Mouse (Mus musculus): ENCODE data around the gene Fen1. TPM values are rescaled to one million over a fixed set of nuclear protein-coding genes. Genes with fewer than 3 reads are reported as not detected.

The Fen1 gene
- polyA plus RNA-seq, 1 experiment from 2014 or later = 83.6 TPM

DNA sequence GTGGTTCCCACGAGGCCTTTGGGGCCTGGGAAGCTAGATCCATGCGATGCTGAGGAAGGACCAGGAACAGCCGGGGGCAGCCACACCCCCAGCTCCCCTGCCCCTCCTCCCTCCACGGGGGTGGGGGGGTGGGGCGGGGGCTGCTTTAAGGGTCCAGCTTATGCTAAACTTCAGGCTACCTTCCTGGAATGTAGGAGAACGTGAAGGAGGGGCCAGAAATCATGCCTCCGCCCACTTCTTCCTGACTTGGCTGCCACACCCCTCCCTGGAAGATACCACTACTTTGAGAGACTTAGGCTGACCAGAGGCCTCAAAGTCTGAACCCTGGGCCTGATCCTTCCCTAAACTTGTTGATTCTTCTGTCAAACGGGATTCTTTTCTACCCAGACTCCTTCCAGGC, 18.7 kb upstream of the Fen1 start:
- no peak; the same call in 1 of the 2 replicates for ATAC-seq (ENCODE audit: insufficient read depth, low FRiP score)
- WGBS = 25% methylated on average over 8 of the region's 8 CpGs
- H3K4me1 ChIP-seq (ENCODE audit: control insufficient read depth, insufficient read depth, low read length) = peaks cover 29% of the 10 kb centered on the region
- H3K4me3 ChIP-seq (replicated peaks; ENCODE audit: low read length) = no peak overlapping the region
- no peak overlapping the region for H3K4me2 ChIP-seq (ENCODE audit: low read depth, low read length)
- peak overlapping the region; percentile 27; the same call in 1 of the 2 replicates for H3K27ac ChIP-seq (ENCODE audit: low read length)
- peak overlapping the region; percentile 35; the same call in 1 of the 2 replicates for H3K9ac ChIP-seq (ENCODE audit: low read length)
- no peaks in the 10 kb centered on the region for H3K27me3 ChIP-seq (ENCODE audit: control insufficient read depth, insufficient read depth, low read length)
- no peaks in the 10 kb centered on the region for H3K36me3 ChIP-seq (ENCODE audit: control insufficient read depth, insufficient read depth, low read length)
- no peaks in the 10 kb centered on the region for H3K9me3 ChIP-seq (replicated peaks; ENCODE audit: control insufficient read depth, low read length)

DNA sequence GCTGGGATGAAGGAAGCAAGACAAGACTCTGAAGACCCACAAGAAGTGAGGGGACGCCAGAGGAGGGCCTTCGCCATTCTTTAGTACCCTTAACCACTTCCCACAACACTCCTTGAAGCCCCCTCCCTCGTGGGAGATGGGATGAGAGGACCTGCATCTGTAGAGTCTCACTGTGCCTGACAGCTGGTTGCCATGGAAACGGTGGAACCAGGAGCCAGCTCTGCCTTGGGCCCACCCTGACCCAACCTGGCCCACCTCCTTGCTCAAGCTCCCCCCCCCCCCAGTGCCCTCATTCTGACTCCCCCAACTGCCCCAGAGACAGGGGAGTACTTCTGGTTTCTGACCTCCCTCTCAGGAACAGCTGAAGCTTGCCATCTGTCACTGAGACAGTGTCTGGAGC, 17.6 kb upstream of the Fen1 start:
- Histone ChIP-seq H3K27me3 (ENCODE audit: control insufficient read depth, insufficient read depth, low read length) (no peaks in the 10 kb centered on the region), H3K9me3 (replicated peaks; ENCODE audit: control insufficient read depth, low read length) (no peaks in the 10 kb centered on the region), H3K27ac (ENCODE audit: low read length) (no peak overlapping the region), H3K4me1 (ENCODE audit: control insufficient read depth, insufficient read depth, low read length) (peaks cover 29% of the 10 kb centered on the region), H3K9ac (ENCODE audit: low read length) (no peak overlapping the region), H3K36me3 (ENCODE audit: control insufficient read depth, insufficient read depth, low read length) (no peaks in the 10 kb centered on the region), H3K4me2 (ENCODE audit: low read depth, low read length) (no peak overlapping the region), H3K4me3 (replicated peaks; ENCODE audit: low read length) (no peak overlapping the region)
- 39% methylated on average over 4 of the region's 4 CpGs for WGBS
- no peak for ATAC-seq (ENCODE audit: insufficient read depth, low FRiP score)

DNA sequence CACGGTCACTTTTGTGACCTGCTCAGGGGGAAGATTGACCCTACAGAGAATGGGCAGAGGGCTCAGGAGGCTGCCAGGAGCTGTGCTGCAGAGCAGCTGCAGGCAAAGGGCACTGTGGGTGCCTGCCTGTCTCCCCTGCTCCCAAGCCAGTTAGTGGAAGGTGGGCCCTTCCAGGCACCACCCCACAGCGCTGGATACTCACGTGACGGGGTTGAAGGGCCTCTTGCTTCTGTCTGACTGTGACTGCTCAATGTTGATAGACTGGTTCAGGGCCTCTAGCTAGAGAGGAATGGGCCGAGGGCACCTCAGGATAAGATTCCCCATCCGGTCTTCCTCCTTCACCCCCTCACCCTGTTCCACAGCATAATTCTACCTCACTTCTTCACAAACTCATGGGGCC, 15.6 kb upstream of the Fen1 start:
- H3K4me1 ChIP-seq (ENCODE audit: control insufficient read depth, insufficient read depth, low read length) = peaks cover 19% of the 10 kb centered on the region
- H3K9ac ChIP-seq (ENCODE audit: low read length) = no peak overlapping the region
- H3K27me3 ChIP-seq (ENCODE audit: control insufficient read depth, insufficient read depth, low read length) = no peaks in the 10 kb centered on the region
- H3K9me3 ChIP-seq (replicated peaks; ENCODE audit: control insufficient read depth, low read length) = no peaks in the 10 kb centered on the region
- no peaks in the 10 kb centered on the region for H3K36me3 ChIP-seq (ENCODE audit: control insufficient read depth, insufficient read depth, low read length)
- ATAC-seq (ENCODE audit: insufficient read depth, low FRiP score) = 0 out of 2 replicates have a peak, but pooled peaks have one; percentile 18
- H3K4me3 ChIP-seq (replicated peaks; ENCODE audit: low read length) = no peak overlapping the region
- H3K27ac ChIP-seq (ENCODE audit: low read length) = no peak overlapping the region
- WGBS = 49% methylated on average over 6 of the region's 6 CpGs
- no peak overlapping the region for H3K4me2 ChIP-seq (ENCODE audit: low read depth, low read length)

DNA sequence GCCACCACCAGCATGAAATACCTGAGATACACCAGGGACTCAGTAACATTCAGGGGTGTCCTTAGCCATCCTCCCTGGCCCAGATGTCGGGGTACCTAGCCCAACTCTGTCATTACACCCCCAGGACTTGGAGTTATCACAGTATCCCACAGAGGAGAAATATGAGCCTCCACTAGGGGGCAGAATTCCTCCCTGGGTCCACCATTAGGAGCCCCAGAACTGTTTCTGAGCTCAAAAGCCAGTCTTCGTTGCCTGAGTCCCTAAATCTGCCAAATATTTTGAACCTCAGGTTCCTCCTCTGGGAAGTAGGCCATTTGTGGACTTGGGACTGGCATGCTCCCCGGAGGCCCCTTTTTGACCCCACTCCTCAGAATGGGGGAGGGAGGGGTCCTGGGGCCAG, 15.1 kb upstream of the Fen1 start:
- ATAC-seq (ENCODE audit: insufficient read depth, low FRiP score) = no peak
- H3K9ac ChIP-seq (ENCODE audit: low read length) = no peak overlapping the region
- H3K4me1 ChIP-seq (ENCODE audit: control insufficient read depth, insufficient read depth, low read length) = peaks cover 15% of the 10 kb centered on the region
- no peaks in the 10 kb centered on the region for H3K27me3 ChIP-seq (ENCODE audit: control insufficient read depth, insufficient read depth, low read length)
- H3K4me3 ChIP-seq (replicated peaks; ENCODE audit: low read length) = no peak overlapping the region
- no peak overlapping the region for H3K4me2 ChIP-seq (ENCODE audit: low read depth, low read length)
- 47% methylated on average over 3 of the region's 3 CpGs for WGBS
- H3K36me3 ChIP-seq (ENCODE audit: control insufficient read depth, insufficient read depth, low read length) = no peaks in the 10 kb centered on the region
- H3K27ac ChIP-seq (ENCODE audit: low read length) = no peak overlapping the region
- H3K9me3 ChIP-seq (replicated peaks; ENCODE audit: control insufficient read depth, low read length) = no peaks in the 10 kb centered on the region

DNA sequence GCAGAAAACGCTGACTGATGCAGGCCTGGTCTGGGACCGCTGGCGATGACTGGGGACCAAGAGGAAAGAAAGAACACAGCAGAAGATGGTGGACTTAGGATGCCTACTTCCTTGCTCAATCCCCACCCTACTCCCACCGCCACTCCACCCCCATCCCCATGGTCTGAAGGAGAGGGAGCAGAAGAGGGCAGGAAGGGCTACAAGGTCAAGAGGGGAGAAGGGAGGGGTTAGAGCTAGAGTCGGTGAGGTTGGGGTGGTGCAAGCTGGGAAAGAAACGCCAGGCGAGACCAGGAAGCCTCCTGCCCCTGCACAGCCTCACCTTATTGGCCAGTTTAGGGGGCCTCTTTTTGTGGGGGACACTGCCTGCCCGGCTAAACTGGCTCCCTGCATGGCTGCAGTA, 12.1 kb upstream of the Fen1 start:
- ATAC-seq (ENCODE audit: insufficient read depth, low FRiP score) = no peak
- 72% methylated on average over 8 of the region's 8 CpGs for WGBS
- Histone ChIP-seq H3K9ac (ENCODE audit: low read length) (no peak overlapping the region), H3K27me3 (ENCODE audit: control insufficient read depth, insufficient read depth, low read length) (no peaks in the 10 kb centered on the region), H3K4me3 (replicated peaks; ENCODE audit: low read length) (no peak overlapping the region), H3K36me3 (ENCODE audit: control insufficient read depth, insufficient read depth, low read length) (no peaks in the 10 kb centered on the region), H3K4me1 (ENCODE audit: control insufficient read depth, insufficient read depth, low read length) (no peaks in the 10 kb centered on the region), H3K9me3 (replicated peaks; ENCODE audit: control insufficient read depth, low read length) (no peaks in the 10 kb centered on the region), H3K27ac (ENCODE audit: low read length) (no peak overlapping the region), H3K4me2 (ENCODE audit: low read depth, low read length) (no peak overlapping the region)

DNA sequence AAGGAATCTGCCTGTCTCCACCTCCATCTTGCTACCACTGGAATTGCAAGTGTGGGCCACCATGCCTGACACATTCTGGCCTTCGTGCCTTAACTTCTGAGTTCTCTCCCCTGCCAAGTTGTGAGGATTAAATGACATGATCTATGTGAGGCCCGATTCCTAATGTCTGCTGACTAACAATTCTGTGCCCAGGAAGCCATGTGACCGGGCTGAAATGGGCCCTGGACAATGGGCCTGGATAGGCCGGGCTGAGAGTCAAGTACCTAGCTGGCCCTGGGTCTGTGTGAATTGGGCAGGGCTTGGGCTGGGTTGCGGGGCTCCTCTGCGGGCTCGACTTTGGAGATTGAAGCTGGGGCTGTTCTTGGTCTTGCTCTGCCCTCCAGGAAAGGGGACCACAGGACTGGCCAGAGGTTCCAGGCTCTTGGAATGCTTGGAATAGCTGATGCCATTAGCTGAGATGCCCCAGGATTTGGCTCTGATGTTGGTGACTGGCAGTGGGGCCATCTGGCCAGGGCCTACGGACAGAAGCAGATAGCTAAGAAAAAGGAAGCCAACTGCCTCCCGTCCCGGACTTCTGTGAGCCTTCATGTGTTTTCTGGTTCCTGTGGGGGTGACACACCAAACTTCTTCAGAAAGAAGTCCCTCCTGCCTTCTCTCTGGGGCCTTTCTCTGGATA, 10.0 kb upstream of the Fen1 start:
- peaks cover 8% of the 10 kb centered on the region; the same call in 1 of the 2 replicates for H3K36me3 ChIP-seq (ENCODE audit: control insufficient read depth, insufficient read depth, low read length)

DNA sequence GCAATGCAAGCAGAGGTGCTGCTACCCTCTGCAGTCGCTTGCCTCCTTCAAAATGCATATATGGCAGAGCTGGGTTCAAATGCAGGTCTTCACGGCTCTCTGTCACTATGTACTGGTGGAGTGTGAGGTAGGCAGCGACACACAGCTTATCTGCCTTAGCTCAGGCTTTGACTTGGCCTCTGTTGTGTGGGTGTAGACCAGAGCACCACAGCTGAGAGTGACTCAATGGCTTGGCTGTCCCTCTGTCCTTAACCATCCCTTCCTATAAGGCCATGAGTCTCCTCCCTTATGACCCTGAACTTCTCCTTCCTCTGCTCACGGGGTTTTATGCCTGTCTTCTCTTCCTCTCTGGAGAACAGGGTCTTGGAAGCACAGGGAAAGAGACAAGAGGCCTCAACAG, 6.9 kb upstream of the Fen1 start:
- peaks cover 15% of the 10 kb centered on the region for H3K36me3 ChIP-seq (ENCODE audit: control insufficient read depth, insufficient read depth, low read length)
- no peaks in the 10 kb centered on the region for H3K4me1 ChIP-seq (ENCODE audit: control insufficient read depth, insufficient read depth, low read length)
- H3K27ac ChIP-seq (ENCODE audit: low read length) = no peak overlapping the region
- no peak for ATAC-seq (ENCODE audit: insufficient read depth, low FRiP score)
- H3K9me3 ChIP-seq (replicated peaks; ENCODE audit: control insufficient read depth, low read length) = no peaks in the 10 kb centered on the region
- no peaks in the 10 kb centered on the region for H3K27me3 ChIP-seq (ENCODE audit: control insufficient read depth, insufficient read depth, low read length)
- H3K9ac ChIP-seq (ENCODE audit: low read length) = no peak overlapping the region
- no peak overlapping the region for H3K4me2 ChIP-seq (ENCODE audit: low read depth, low read length)
- H3K4me3 ChIP-seq (replicated peaks; ENCODE audit: low read length) = no peak overlapping the region
- 83% methylated on average over 4 of the region's 4 CpGs for WGBS

More for the DNA sequence above, 10.0 kb upstream of the Fen1 start:
- Histone ChIP-seq H3K9ac (ENCODE audit: low read length) (no peak overlapping the region), H3K27ac (ENCODE audit: low read length) (no peak overlapping the region), H3K27me3 (ENCODE audit: control insufficient read depth, insufficient read depth, low read length) (no peaks in the 10 kb centered on the region), H3K4me2 (ENCODE audit: low read depth, low read length) (no peak overlapping the region), H3K4me3 (replicated peaks; ENCODE audit: low read length) (no peak overlapping the region), H3K4me1 (ENCODE audit: control insufficient read depth, insufficient read depth, low read length) (no peaks in the 10 kb centered on the region), H3K9me3 (replicated peaks; ENCODE audit: control insufficient read depth, low read length) (no peaks in the 10 kb centered on the region)
- WGBS = 88% methylated on average over 10 of the region's 10 CpGs
- no peak for ATAC-seq (ENCODE audit: insufficient read depth, low FRiP score)

DNA sequence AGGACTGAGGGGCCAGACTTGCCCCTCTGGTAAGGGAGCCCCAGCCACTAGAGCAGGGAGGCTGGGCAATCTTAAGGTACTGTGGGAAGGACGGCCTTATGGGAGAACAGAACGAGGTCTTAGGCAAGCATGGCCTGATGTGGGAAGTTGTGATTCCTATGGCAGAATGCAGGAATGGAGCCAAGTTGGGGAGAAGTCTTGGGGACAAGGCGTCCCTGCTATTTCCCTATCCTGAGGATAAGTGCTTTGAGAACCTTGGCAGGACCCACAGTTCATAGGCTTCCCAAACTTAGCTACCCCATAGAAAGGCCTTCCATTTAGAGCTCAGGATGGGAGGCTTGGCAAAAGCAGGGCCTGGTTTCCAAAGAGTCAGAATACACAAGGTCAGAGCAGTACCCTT, 4.9 kb upstream of the Fen1 start:
- Histone ChIP-seq H3K36me3 (ENCODE audit: control insufficient read depth, insufficient read depth, low read length) (peaks cover 15% of the 10 kb centered on the region), H3K4me2 (ENCODE audit: low read depth, low read length) (no peak overlapping the region), H3K4me1 (ENCODE audit: control insufficient read depth, insufficient read depth, low read length) (peaks cover 4% of the 10 kb centered on the region; the same call in 1 of the 2 replicates), H3K9ac (ENCODE audit: low read length) (no peak overlapping the region), H3K9me3 (replicated peaks; ENCODE audit: control insufficient read depth, low read length) (no peaks in the 10 kb centered on the region), H3K27me3 (ENCODE audit: control insufficient read depth, insufficient read depth, low read length) (no peaks in the 10 kb centered on the region), H3K27ac (ENCODE audit: low read length) (no peak overlapping the region), H3K4me3 (replicated peaks; ENCODE audit: low read length) (no peak overlapping the region)
- ATAC-seq (ENCODE audit: insufficient read depth, low FRiP score) = no peak
- 79% methylated on average over 3 of the region's 3 CpGs for WGBS

DNA sequence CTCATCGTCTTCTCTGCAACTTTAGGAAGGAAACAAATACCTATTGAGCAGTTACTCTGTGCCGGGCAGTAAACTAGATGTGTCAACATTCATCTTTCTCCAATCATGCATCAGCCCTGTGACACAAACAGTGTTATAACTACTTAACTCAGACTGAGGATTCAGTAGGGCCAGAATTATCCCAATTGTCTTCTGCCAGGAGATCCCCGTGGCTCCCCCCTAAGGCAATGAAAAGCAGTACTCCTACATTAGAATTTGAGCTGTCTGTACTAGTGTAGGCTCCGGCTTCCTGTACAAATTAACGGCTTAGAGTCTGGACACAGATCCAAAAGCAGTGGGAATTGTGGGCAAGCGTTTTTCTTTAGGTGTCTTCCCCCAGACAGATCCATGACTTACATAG, 1.1 kb upstream of the Fen1 start:
- H3K36me3 ChIP-seq (ENCODE audit: control insufficient read depth, insufficient read depth, low read length) = peaks cover 24% of the 10 kb centered on the region

More for the DNA sequence above, 1.1 kb upstream of the Fen1 start:
- peak overlapping the region; percentile 81; the same call in 1 of the 2 replicates for H3K9ac ChIP-seq (ENCODE audit: low read length)
- peaks cover 13% of the 10 kb centered on the region for H3K4me1 ChIP-seq (ENCODE audit: control insufficient read depth, insufficient read depth, low read length)
- H3K27me3 ChIP-seq (ENCODE audit: control insufficient read depth, insufficient read depth, low read length) = no peaks in the 10 kb centered on the region
- peak overlapping the region; percentile 60 for H3K4me3 ChIP-seq (replicated peaks; ENCODE audit: low read length)
- H3K9me3 ChIP-seq (replicated peaks; ENCODE audit: control insufficient read depth, low read length) = no peaks in the 10 kb centered on the region
- WGBS = 63% methylated on average over 6 of the region's 6 CpGs
- H3K4me2 ChIP-seq (ENCODE audit: low read depth, low read length) = peak overlapping the region; percentile 84
- H3K27ac ChIP-seq (ENCODE audit: low read length) = no peak overlapping the region
- no peak for ATAC-seq (ENCODE audit: insufficient read depth, low FRiP score)

Measured in stomach, embryonic 16.5 days (tissue).